Mouse (Mus musculus) kidney, postnatal 0 days (tissue): Measurements from ENCODE around the gene Gm36210. TPM values are rescaled to one million over a fixed set of nuclear protein-coding genes. Genes with fewer than 3 reads are reported as not detected.
"Not testable (repeated sequence)": the region's sequence is repeated elsewhere in the genome, so short reads cannot be mapped to it uniquely, and the experiment has no call there.

Source experiments
- ATAC-seq: fragments of 200-750 bp; cut with Nextera tagmentation; replicated peaks from 2 replicates; pipeline ENCODE4 v1.8.0; 2017; ENCODE audit warnings: low read depth, moderate number of reproducible peaks, moderate TSS enrichment, moderate library complexity; ENCODE audit not compliant: low FRiP score
- DNase-seq: peaks from one replicate; pipeline ENCODE4 v3.0.0-alpha.2; 2016; ENCODE audit warnings: low spot score
- H3K27ac ChIP-seq: fragments of 300-500 bp; sonication (generic); 2 replicates; pipeline ENCODE4 v1.5.1; 2014; ENCODE audit warnings: mild to moderate bottlenecking
- H3K27me3 ChIP-seq: fragments of 300-500 bp; sonication (generic); 2 replicates; pipeline ENCODE4 v1.6.1; 2014; ENCODE audit warnings: low read length, mixed read lengths; ENCODE audit not compliant: insufficient read depth
- H3K36me3 ChIP-seq: fragments of 300-500 bp; sonication (generic); 2 replicates; pipeline ENCODE4 v1.6.1; 2014; ENCODE audit warnings: low read length, mixed read lengths; ENCODE audit not compliant: insufficient read depth
- H3K4me1 ChIP-seq: fragments of 300-500 bp; sonication (generic); replicated peaks from 2 replicates; pipeline ENCODE4 v1.6.1; 2014; ENCODE audit warnings: antibody characterized with exemption, low read length, mixed read lengths; ENCODE audit not compliant: insufficient read depth
- H3K4me2 ChIP-seq: fragments of 300-500 bp; sonication (generic); 2 replicates; pipeline ENCODE4 v1.6.1; 2014; ENCODE audit warnings: mild to moderate bottlenecking, low read length, moderate library complexity, mixed read lengths
- H3K4me3 ChIP-seq: fragments of 300-500 bp; sonication (generic); replicated peaks from 2 replicates; pipeline ENCODE4 v1.5.1; 2014; ENCODE audit warnings: low read depth, low read length
- H3K9ac ChIP-seq: fragments of 300-500 bp; sonication (generic); 2 replicates; pipeline ENCODE4 v1.6.1; 2014; ENCODE audit warnings: low read depth, low read length
- H3K9me3 ChIP-seq: fragments of 300-500 bp; sonication (generic); replicated peaks from 2 replicates; pipeline ENCODE4 v1.6.1; 2016; ENCODE audit warnings: low read length, inconsistent platforms, mixed read lengths
- CTCF ChIP-seq: IDR thresholded peaks from 2 replicates; pipeline ENCODE4 v1.5.1; 2016; ENCODE audit warnings: antibody characterized with exemption, low read depth, mild to moderate bottlenecking, moderate library complexity
- WGBS: fragments of 180-500 bp; shearing (Covaris S2); extraction: QIAGEN DNeasy Blood & Tissue Kit; methylation state at CpG from one replicate; pipeline ENCODE4 v1.1.7; 2014; 5-methylcytosine and 5-hydroxymethylcytosine counted together
- polyA plus RNA-seq: library from polyadenylated mRNA; unstranded; fragments of >200 nt; fragmentation: Nextera tagmentation; extraction: Ambion mirVana; gene quantifications from 2 replicates; pipeline ENCODE4 v1.2.1, GENCODE M21; 2015

Gm36210 gene
- polyA plus RNA-seq, 1 experiment from 2014 or later = not detected

DNA sequence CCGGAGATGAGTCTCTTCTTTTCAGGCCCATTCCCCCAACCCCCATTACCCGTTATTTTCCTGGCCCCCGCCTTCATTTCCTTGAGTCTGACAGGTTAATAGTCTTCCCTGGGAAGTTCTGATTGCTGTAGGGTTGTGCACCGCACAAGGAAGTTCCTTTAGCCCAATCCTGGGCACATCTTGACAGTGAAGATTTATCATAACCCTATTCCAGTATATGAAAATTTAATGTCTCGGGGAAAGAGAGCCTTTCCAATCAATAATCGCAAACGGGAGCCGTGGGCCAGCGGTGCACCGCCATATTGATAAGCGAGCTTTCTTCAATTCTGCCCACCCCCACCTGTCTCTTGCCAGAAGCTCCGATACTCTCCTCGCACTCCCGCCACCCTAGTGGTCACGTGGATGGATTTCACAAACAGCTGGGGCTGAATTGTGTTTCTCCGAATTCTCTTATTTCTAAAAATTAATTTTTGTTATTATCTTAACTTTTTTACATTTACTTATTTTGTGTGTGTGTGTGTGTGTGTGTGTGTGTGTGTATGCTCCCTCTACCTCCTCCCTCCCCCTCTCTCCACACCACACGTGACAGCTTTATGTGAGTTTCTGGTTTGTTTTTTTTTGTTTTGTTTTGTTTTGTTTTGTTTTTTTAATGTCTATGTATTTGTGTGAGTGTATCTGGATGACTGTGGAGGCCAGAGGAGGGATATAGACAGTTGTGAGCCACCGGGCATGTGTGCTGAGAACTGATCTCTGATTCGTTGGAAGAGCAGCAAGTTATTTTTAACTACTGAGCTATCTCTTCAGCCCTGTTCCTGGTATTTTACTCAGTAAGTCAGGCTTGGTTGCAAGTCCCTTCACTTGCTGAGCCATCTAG lies 6.4 kb downstream of the Gm36210 start:
- Histone ChIP-seq H3K4me2 (peak overlapping the region; percentile 61), H3K9me3 (no peaks in the 10 kb centered on the region), H3K9ac (peak overlapping the region; percentile 44; the same call in 1 of the 2 replicates), H3K27me3 (no peaks in the 10 kb centered on the region), H3K4me3 (peak overlapping the region; percentile 24), H3K36me3 (no peaks in the 10 kb centered on the region), H3K27ac (no peak overlapping the region), H3K4me1 (peaks cover 8% of the 10 kb centered on the region)
- DNase-seq = peak; percentile 49
- no peak; the same call in 1 of the 2 replicates for TF ChIP-seq CTCF
- no peak for ATAC-seq
- 9% methylated on average over 19 of the region's 19 CpGs for WGBS

DNA sequence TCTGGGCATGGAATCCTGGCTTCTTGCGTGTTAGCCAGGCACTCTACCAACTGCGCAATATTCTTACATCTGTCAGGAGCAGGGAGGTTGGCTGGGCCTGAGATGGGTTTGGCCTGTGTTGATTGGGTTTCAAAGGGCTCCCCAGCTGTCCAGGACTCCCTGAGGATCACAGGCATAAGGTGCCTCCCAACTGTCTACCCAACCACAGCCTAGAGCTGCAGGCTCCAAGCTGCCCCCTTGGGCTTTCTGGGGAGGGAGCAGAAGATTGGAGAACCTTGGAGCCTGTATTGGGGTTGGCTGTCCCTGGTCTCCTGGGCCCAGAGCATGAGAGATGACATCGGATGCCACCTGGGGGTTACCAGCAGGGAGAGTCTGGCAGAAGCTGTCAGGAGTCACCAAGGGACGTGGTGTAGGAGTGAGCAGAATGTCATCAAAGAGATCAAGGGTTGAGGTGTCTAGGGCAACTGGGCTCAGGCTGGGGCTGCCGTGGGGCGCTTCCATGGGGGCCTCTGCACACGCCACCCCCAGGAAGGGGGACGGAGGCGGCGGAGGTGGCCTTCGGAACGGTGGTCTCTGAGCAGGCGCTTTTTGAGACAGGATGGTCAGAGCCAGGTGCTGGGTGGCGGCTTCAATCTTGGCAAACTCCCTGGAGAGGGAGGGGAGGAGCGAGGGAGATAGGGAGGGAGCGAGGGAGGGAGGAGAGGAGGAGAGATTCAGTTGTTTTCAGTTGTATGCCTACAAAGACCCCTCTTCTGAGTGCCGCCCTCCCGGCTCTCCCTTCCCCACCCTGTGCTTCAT lies 7.3 kb downstream of the Gm36210 start:
- peak overlapping the region; percentile 44; the same call in 1 of the 2 replicates for H3K9ac ChIP-seq
- WGBS = 17% methylated on average over 17 of the region's 18 CpGs
- DNase-seq = peak; percentile 28

GRCm38 (mm10) chr7:4895186-4895585 lies 11.1 kb downstream of the Gm36210 start:
- no peaks in the 10 kb centered on the region for H3K36me3 ChIP-seq
- H3K9ac ChIP-seq = no peak overlapping the region
- no peak for ATAC-seq
- no peaks in the 10 kb centered on the region for H3K27me3 ChIP-seq
- no peak overlapping the region for H3K4me2 ChIP-seq
- peaks cover 8% of the 10 kb centered on the region for H3K4me1 ChIP-seq
- no peaks in the 10 kb centered on the region for H3K9me3 ChIP-seq
- WGBS = 48% methylated on average over 11 of the region's 11 CpGs
- TF ChIP-seq CTCF = no peak
- no peak overlapping the region for H3K4me3 ChIP-seq
- H3K27ac ChIP-seq = no peak overlapping the region
- no peak for DNase-seq

More for the DNA sequence above, 7.3 kb downstream of the Gm36210 start:
- Histone ChIP-seq H3K4me1 (peaks cover 8% of the 10 kb centered on the region), H3K27me3 (no peaks in the 10 kb centered on the region), H3K36me3 (no peaks in the 10 kb centered on the region), H3K9me3 (no peaks in the 10 kb centered on the region), H3K4me3 (peak overlapping the region; percentile 24), H3K27ac (no peak overlapping the region), H3K4me2 (peak overlapping the region; percentile 61)
- peak; percentile 48 for ATAC-seq
- TF ChIP-seq CTCF = no peak

- H3K9ac ChIP-seq = no peak overlapping the region
- WGBS = 56% methylated on average over 4 of the region's 4 CpGs
- H3K36me3 ChIP-seq = no peaks in the 10 kb centered on the region
- no peak for TF ChIP-seq CTCF
- H3K4me2 ChIP-seq = no peak overlapping the region
- ATAC-seq = no peak
- H3K4me1 ChIP-seq = no peaks in the 10 kb centered on the region
- no peak overlapping the region for H3K27ac ChIP-seq
- H3K27me3 ChIP-seq = no peaks in the 10 kb centered on the region
- H3K9me3 ChIP-seq = no peaks in the 10 kb centered on the region
- DNase-seq = no peak
- H3K4me3 ChIP-seq = no peak overlapping the region
These were observed 19.6 kb downstream of the Gm36210 start for GRCm38 (mm10) chr7:4886680-4887079.

- H3K9me3 ChIP-seq, H3K27me3 ChIP-seq, H3K27ac ChIP-seq, H3K4me1 ChIP-seq, H3K9ac ChIP-seq, ATAC-seq, H3K4me3 ChIP-seq, DNase-seq, H3K4me2 ChIP-seq, H3K36me3 ChIP-seq: not testable (repeated sequence)
- WGBS = 59% methylated on average over 1 of the region's 1 CpGs
These were observed 27.3 kb downstream of the Gm36210 start for GRCm38 (mm10) chr7:4879036-4879435.

GRCm38 (mm10) chr7:4878186-4878585 lies 28.1 kb downstream of the Gm36210 start:
- H3K27me3 ChIP-seq = no peaks in the 10 kb centered on the region
- DNase-seq (no peak), ATAC-seq (no peak)
- no peak overlapping the region for H3K9ac ChIP-seq
- no peak overlapping the region for H3K27ac ChIP-seq
- H3K9me3 ChIP-seq = no peaks in the 10 kb centered on the region
- peaks cover 7% of the 10 kb centered on the region; the same call in 1 of the 2 replicates for H3K4me1 ChIP-seq
- TF ChIP-seq CTCF = peak; percentile 51
- H3K36me3 ChIP-seq = no peaks in the 10 kb centered on the region
- peak overlapping the region; percentile 78; the same call in 1 of the 2 replicates for H3K4me2 ChIP-seq
- H3K4me3 ChIP-seq = no peak overlapping the region
